Mouse (Mus musculus) lung, postnatal 0 days (tissue): ENCODE measurements at regions not wholly inside any gene's neighbourhood (a gene's known extent, or its start where the extent isn't known, plus 50 kb on each side); places are given as distances from the start of the nearest gene placed in this dataset.

Experiments used
- ATAC-seq: fragments of 200-750 bp; cut with Nextera tagmentation; 2 replicates; pipeline ENCODE4 v1.8.0; 2017; ENCODE audit warnings: moderate library complexity
- DNase-seq: peaks from one replicate; pipeline ENCODE4 v3.0.0-alpha.2; 2016; ENCODE audit warnings: low spot score
- H3K27ac ChIP-seq: fragments of 300-500 bp; sonication (generic); 2 replicates; pipeline ENCODE4 v1.5.1; 2014; ENCODE audit warnings: antibody characterized with exemption, mild to moderate bottlenecking, low read length, mixed read lengths
- H3K27me3 ChIP-seq: fragments of 300-500 bp; sonication (generic); replicated peaks from 2 replicates; pipeline ENCODE4 v1.6.1; 2014; ENCODE audit warnings: low read length, mixed read lengths; ENCODE audit not compliant: insufficient read depth
- H3K36me3 ChIP-seq: fragments of 300-500 bp; sonication (generic); 2 replicates; pipeline ENCODE4 v1.6.1; 2014; ENCODE audit warnings: low read length, mixed read lengths; ENCODE audit not compliant: insufficient read depth
- H3K4me1 ChIP-seq: fragments of 300-500 bp; sonication (generic); 2 replicates; pipeline ENCODE4 v1.6.1; 2014; ENCODE audit warnings: antibody characterized with exemption, low read depth, low read length, mixed read lengths; ENCODE audit not compliant: insufficient read depth
- H3K4me2 ChIP-seq: fragments of 300-500 bp; sonication (generic); replicated peaks from 2 replicates; pipeline ENCODE4 v1.6.1; 2014; ENCODE audit warnings: low read depth, mild to moderate bottlenecking, low read length, moderate library complexity, mixed read lengths
- H3K4me3 ChIP-seq: fragments of 300-500 bp; sonication (generic); 2 replicates; pipeline ENCODE4 v1.5.1; 2014; ENCODE audit warnings: low read depth, low read length
- H3K9ac ChIP-seq: fragments of 300-500 bp; sonication (generic); replicated peaks from 2 replicates; pipeline ENCODE4 v1.6.1; 2014; ENCODE audit warnings: low read depth, mild to moderate bottlenecking
- H3K9me3 ChIP-seq: fragments of 300-500 bp; sonication (generic); 2 replicates; pipeline ENCODE4 v1.6.1; 2016; ENCODE audit warnings: low read length, mixed read lengths
- CTCF ChIP-seq: IDR thresholded peaks from 2 replicates; pipeline ENCODE4 v1.5.1; 2016; ENCODE audit warnings: antibody characterized with exemption, mild to moderate bottlenecking
- EP300 ChIP-seq: IDR thresholded peaks from 2 replicates; pipeline ENCODE4 v1.6.1; 2016; ENCODE audit warnings: antibody characterized with exemption, mild to moderate bottlenecking, control low read depth
- WGBS: fragments of 180-500 bp; shearing (Covaris S2); extraction: QIAGEN DNeasy Blood & Tissue Kit; methylation state at CpG from one replicate; pipeline ENCODE4 v1.1.7; 2014; 5-methylcytosine and 5-hydroxymethylcytosine counted together

- TF ChIP-seq EP300: no peak
- no peak for TF ChIP-seq CTCF
- Histone ChIP-seq H3K9me3 (no peaks in the 10 kb centered on the region), H3K9ac (no peak overlapping the region), H3K27ac (no peak overlapping the region), H3K27me3 (0 out of 2 replicates have a peak, but pooled peaks cover 5% of the 10 kb centered on the region), H3K4me3 (no peak overlapping the region), H3K36me3 (no peaks in the 10 kb centered on the region), H3K4me1 (no peaks in the 10 kb centered on the region), H3K4me2 (no peak overlapping the region)
- 62% methylated on average over 5 of the region's 5 CpGs for WGBS
- DNase-seq (no peak), ATAC-seq (no peak)
Observed at GRCm38 (mm10) chr17:45806430-45806829, 72.8 kb upstream of the 1600014C23Rik start.

- 13% methylated on average over 27 of the region's 35 CpGs for WGBS
- Histone ChIP-seq H3K36me3 (no peaks in the 10 kb centered on the region), H3K4me3 (no peak overlapping the region), H3K9me3 (no peaks in the 10 kb centered on the region), H3K9ac (no peak overlapping the region), H3K27ac (no peak overlapping the region), H3K4me2 (no peak overlapping the region), H3K4me1 (no peaks in the 10 kb centered on the region), H3K27me3 (0 out of 2 replicates have a peak, but pooled peaks cover 5% of the 10 kb centered on the region)
- peak; percentile 60 for TF ChIP-seq CTCF
- TF ChIP-seq EP300: no peak
- ATAC-seq (no peak; the same call in 1 of the 2 replicates), DNase-seq (no peak)
Observed at GRCm38 (mm10) chr17:45805471-45806082, 71.9 kb upstream of the 1600014C23Rik start.

GRCm38 (mm10) chr17:45803331-45803730 is 69.7 kb upstream of the 1600014C23Rik start:
- H3K27ac ChIP-seq: no peak overlapping the region

DNA sequence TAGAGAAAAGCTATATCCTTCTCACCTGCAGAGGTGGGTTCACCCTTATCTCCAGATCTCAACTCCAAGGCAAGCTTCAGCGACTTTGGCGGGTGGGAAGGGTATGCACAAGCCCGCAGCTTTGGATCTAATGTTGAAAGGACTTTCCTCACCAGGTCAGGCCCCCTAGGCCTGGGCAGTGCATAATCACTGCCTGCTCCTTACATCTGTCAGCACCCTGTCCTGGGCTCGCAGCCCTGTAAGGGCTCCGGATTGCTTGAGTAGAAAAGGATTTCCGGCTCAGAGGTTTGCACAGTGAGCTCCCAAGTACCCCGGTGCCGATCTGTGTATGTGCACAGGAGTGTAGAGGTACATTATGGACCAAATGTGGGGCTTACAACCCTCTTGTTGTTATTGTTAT is 68.8 kb upstream of the 1600014C23Rik start:
- no peak overlapping the region for H3K4me3 ChIP-seq
- WGBS: 63% methylated on average over 8 of the region's 8 CpGs
- no peaks in the 10 kb centered on the region for H3K9me3 ChIP-seq
- ATAC-seq: no peak
- H3K36me3 ChIP-seq: no peaks in the 10 kb centered on the region
- no peak overlapping the region for H3K9ac ChIP-seq
- no peak for TF ChIP-seq CTCF
- TF ChIP-seq EP300: no peak
- H3K27ac ChIP-seq: no peak overlapping the region
- H3K27me3 ChIP-seq: 0 out of 2 replicates have a peak, but pooled peaks cover 5% of the 10 kb centered on the region
- H3K4me2 ChIP-seq: no peak overlapping the region
- no peak for DNase-seq
- H3K4me1 ChIP-seq: no peaks in the 10 kb centered on the region

More at GRCm38 (mm10) chr17:45803331-45803730, 69.7 kb upstream of the 1600014C23Rik start:
- TF ChIP-seq CTCF: no peak
- Histone ChIP-seq H3K27me3 (0 out of 2 replicates have a peak, but pooled peaks cover 5% of the 10 kb centered on the region), H3K4me3 (no peak overlapping the region), H3K36me3 (no peaks in the 10 kb centered on the region), H3K4me1 (no peaks in the 10 kb centered on the region), H3K9ac (no peak overlapping the region), H3K4me2 (no peak overlapping the region), H3K9me3 (no peaks in the 10 kb centered on the region)
- 87% methylated on average over 8 of the region's 8 CpGs for WGBS
- no peak for ATAC-seq
- DNase-seq: no peak

GRCm38 (mm10) chr17:45799725-45800124 is 66.1 kb upstream of the 1600014C23Rik start:
- Histone ChIP-seq H3K9me3 (no peaks in the 10 kb centered on the region), H3K27ac (no peak overlapping the region), H3K36me3 (no peaks in the 10 kb centered on the region), H3K4me1 (no peaks in the 10 kb centered on the region), H3K9ac (no peak overlapping the region), H3K27me3 (no peaks in the 10 kb centered on the region), H3K4me2 (no peak overlapping the region), H3K4me3 (no peak overlapping the region)
- DNase-seq (no peak), ATAC-seq (no peak)
- WGBS: 92% methylated on average over 1 of the region's 1 CpGs
- no peak for TF ChIP-seq CTCF
- no peak for TF ChIP-seq EP300

GRCm38 (mm10) chr17:45798996-45799395 is 65.4 kb upstream of the 1600014C23Rik start:
- no peaks in the 10 kb centered on the region for H3K9me3 ChIP-seq
- peak; percentile 43; the same call in 1 of the 2 replicates for ATAC-seq
- H3K27ac ChIP-seq: no peak overlapping the region
- H3K36me3 ChIP-seq: no peaks in the 10 kb centered on the region
- DNase-seq: no peak
- no peak overlapping the region for H3K4me2 ChIP-seq
- no peaks in the 10 kb centered on the region for H3K4me1 ChIP-seq
- 32% methylated on average over 11 of the region's 11 CpGs for WGBS
- H3K4me3 ChIP-seq: no peak overlapping the region
- TF ChIP-seq CTCF: no peak
- TF ChIP-seq EP300: no peak
- no peaks in the 10 kb centered on the region for H3K27me3 ChIP-seq
- no peak overlapping the region for H3K9ac ChIP-seq
